Mouse (Mus musculus): ENCODE measurements around the gene Pgpep1l. TPM values are rescaled to one million over a fixed set of nuclear protein-coding genes. Genes with fewer than 3 reads are reported as not detected.

The Pgpep1l gene
- polyA plus RNA-seq, 1 experiment from 2014 or later: not detected

GRCm38 (mm10) chr7:68223356-68223808 lies 40.7 kb downstream of the Pgpep1l start:
- Histone ChIP-seq H3K36me3 (peaks cover 76% of the 10 kb centered on the region), H3K9me3 (no peaks in the 10 kb centered on the region), H3K27ac (peak overlapping the region; percentile 87), H3K27me3 (no peaks in the 10 kb centered on the region), H3K4me2 (no peak overlapping the region), H3K4me1 (replicated peaks) (peaks cover 22% of the 10 kb centered on the region), H3K9ac (peak overlapping the region; percentile 49; the same call in 1 of the 2 replicates), H3K4me3 (no peak overlapping the region)
- ATAC-seq (ENCODE audit: low FRiP score): peak; percentile 68
- 52% methylated on average over 13 of the region's 13 CpGs for WGBS

- H3K9me3 ChIP-seq: no peaks in the 10 kb centered on the region
- 76% methylated on average over 9 of the region's 9 CpGs for WGBS
- H3K4me1 ChIP-seq (replicated peaks): peaks cover 19% of the 10 kb centered on the region
- ATAC-seq (ENCODE audit: low FRiP score): no peak
- H3K4me2 ChIP-seq: no peak overlapping the region
- no peak overlapping the region for H3K4me3 ChIP-seq
- H3K9ac ChIP-seq: no peak overlapping the region
- H3K36me3 ChIP-seq: peaks cover 86% of the 10 kb centered on the region
- no peaks in the 10 kb centered on the region for H3K27me3 ChIP-seq
- H3K27ac ChIP-seq: 0 out of 2 replicates have a peak overlapping the region, but pooled peaks have one; percentile 31
Measured at GRCm38 (mm10) chr7:68221677-68222230, 42.3 kb downstream of the Pgpep1l start.

GRCm38 (mm10) chr7:68218879-68219278 lies 45.2 kb downstream of the Pgpep1l start:
- no peak for ATAC-seq (ENCODE audit: low FRiP score)
- H3K27ac ChIP-seq: no peak overlapping the region
- no peaks in the 10 kb centered on the region for H3K9me3 ChIP-seq
- H3K9ac ChIP-seq: no peak overlapping the region
- no peak overlapping the region for H3K4me3 ChIP-seq
- H3K4me2 ChIP-seq: no peak overlapping the region
- H3K4me1 ChIP-seq (replicated peaks): peaks cover 15% of the 10 kb centered on the region
- peaks cover 87% of the 10 kb centered on the region for H3K36me3 ChIP-seq
- no peaks in the 10 kb centered on the region for H3K27me3 ChIP-seq
- 95% methylated on average over 11 of the region's 11 CpGs for WGBS

- Histone ChIP-seq H3K4me3 (no peak overlapping the region), H3K27me3 (no peaks in the 10 kb centered on the region), H3K9ac (no peak overlapping the region), H3K36me3 (peaks cover 91% of the 10 kb centered on the region), H3K9me3 (no peaks in the 10 kb centered on the region), H3K4me1 (replicated peaks) (no peaks in the 10 kb centered on the region), H3K27ac (no peak overlapping the region), H3K4me2 (no peak overlapping the region)
- WGBS: 94% methylated on average over 18 of the region's 18 CpGs
- no peak for ATAC-seq (ENCODE audit: low FRiP score)
Measured at GRCm38 (mm10) chr7:68215522-68216070, 48.4 kb downstream of the Pgpep1l start.

GRCm38 (mm10) chr7:68213842-68214241 lies 50.2 kb downstream of the Pgpep1l start:
- Histone ChIP-seq H3K27me3 (no peaks in the 10 kb centered on the region), H3K27ac (no peak overlapping the region), H3K4me3 (no peak overlapping the region), H3K9me3 (no peaks in the 10 kb centered on the region), H3K4me1 (replicated peaks) (no peaks in the 10 kb centered on the region), H3K9ac (no peak overlapping the region), H3K4me2 (no peak overlapping the region), H3K36me3 (peaks cover 91% of the 10 kb centered on the region)
- 88% methylated on average over 5 of the region's 5 CpGs for whole genome bisulfite sequencing
- ATAC-seq (ENCODE audit: low FRiP score): no peak

- H3K27me3 ChIP-seq: no peaks in the 10 kb centered on the region
- no peak overlapping the region for H3K4me3 ChIP-seq
- WGBS: 95% methylated on average over 7 of the region's 7 CpGs
- H3K4me2 ChIP-seq: no peak overlapping the region
- peaks cover 91% of the 10 kb centered on the region for H3K36me3 ChIP-seq
- no peak overlapping the region for H3K27ac ChIP-seq
- H3K9me3 ChIP-seq: no peaks in the 10 kb centered on the region
- H3K9ac ChIP-seq: no peak overlapping the region
- ATAC-seq (ENCODE audit: low FRiP score): no peak
- H3K4me1 ChIP-seq (replicated peaks): no peaks in the 10 kb centered on the region
Measured at GRCm38 (mm10) chr7:68211883-68212282, 52.1 kb downstream of the Pgpep1l start.

GRCm38 (mm10) chr7:68210417-68210816 lies 53.6 kb downstream of the Pgpep1l start:
- Histone ChIP-seq H3K4me2 (no peak overlapping the region), H3K27me3 (no peaks in the 10 kb centered on the region), H3K4me1 (replicated peaks) (no peaks in the 10 kb centered on the region), H3K27ac (no peak overlapping the region), H3K4me3 (no peak overlapping the region), H3K9me3 (no peaks in the 10 kb centered on the region), H3K9ac (no peak overlapping the region), H3K36me3 (peaks cover 90% of the 10 kb centered on the region)
- WGBS: 64% methylated on average over 4 of the region's 4 CpGs
- no peak for ATAC-seq (ENCODE audit: low FRiP score)

GRCm38 (mm10) chr7:68209039-68209438 lies 55.0 kb downstream of the Pgpep1l start:
- Histone ChIP-seq H3K9me3 (no peaks in the 10 kb centered on the region), H3K9ac (no peak overlapping the region), H3K4me3 (no peak overlapping the region), H3K4me1 (replicated peaks) (no peaks in the 10 kb centered on the region), H3K36me3 (peaks cover 90% of the 10 kb centered on the region), H3K4me2 (no peak overlapping the region), H3K27ac (no peak overlapping the region), H3K27me3 (no peaks in the 10 kb centered on the region)
- 93% methylated on average over 6 of the region's 6 CpGs for WGBS
- no peak for ATAC-seq (ENCODE audit: low FRiP score)

GRCm38 (mm10) chr7:68205776-68206427 lies 58.1 kb downstream of the Pgpep1l start:
- 91% methylated on average over 8 of the region's 8 CpGs for WGBS
- no peaks in the 10 kb centered on the region for H3K4me1 ChIP-seq (replicated peaks)

GRCm38 (mm10) chr7:68199609-68200008 lies 64.4 kb downstream of the Pgpep1l start:
- Histone ChIP-seq H3K27ac (no peak overlapping the region), H3K4me1 (replicated peaks) (no peaks in the 10 kb centered on the region; the same call in 1 of the 2 replicates), H3K9me3 (no peaks in the 10 kb centered on the region), H3K36me3 (peaks cover 88% of the 10 kb centered on the region), H3K27me3 (no peaks in the 10 kb centered on the region), H3K9ac (no peak overlapping the region), H3K4me2 (no peak overlapping the region), H3K4me3 (no peak overlapping the region)
- no peak for ATAC-seq (ENCODE audit: low FRiP score)
- WGBS: 94% methylated on average over 7 of the region's 7 CpGs

More at GRCm38 (mm10) chr7:68205776-68206427, 58.1 kb downstream of the Pgpep1l start:
- H3K36me3 ChIP-seq: peaks cover 90% of the 10 kb centered on the region
- no peak overlapping the region for H3K9ac ChIP-seq
- no peak overlapping the region for H3K27ac ChIP-seq
- H3K4me2 ChIP-seq: no peak overlapping the region
- no peak for ATAC-seq (ENCODE audit: low FRiP score)
- H3K9me3 ChIP-seq: no peaks in the 10 kb centered on the region
- H3K4me3 ChIP-seq: no peak overlapping the region
- H3K27me3 ChIP-seq: no peaks in the 10 kb centered on the region

- Histone ChIP-seq H3K9ac (no peak overlapping the region), H3K27me3 (no peaks in the 10 kb centered on the region), H3K36me3 (peaks cover 89% of the 10 kb centered on the region), H3K4me2 (no peak overlapping the region), H3K4me1 (replicated peaks) (no peaks in the 10 kb centered on the region; the same call in 1 of the 2 replicates), H3K4me3 (no peak overlapping the region), H3K27ac (no peak overlapping the region), H3K9me3 (no peaks in the 10 kb centered on the region)
- ATAC-seq (ENCODE audit: low FRiP score): no peak
- 85% methylated on average over 15 of the region's 15 CpGs for WGBS
Measured at GRCm38 (mm10) chr7:68193958-68194695, 69.9 kb downstream of the Pgpep1l start.

GRCm38 (mm10) chr7:68189691-68190456 lies 74.2 kb downstream of the Pgpep1l start:
- no peak overlapping the region for H3K27ac ChIP-seq
- WGBS: 95% methylated on average over 13 of the region's 13 CpGs
- H3K9me3 ChIP-seq: no peaks in the 10 kb centered on the region
- ATAC-seq (ENCODE audit: low FRiP score): no peak
- no peak overlapping the region for H3K4me3 ChIP-seq
- H3K4me2 ChIP-seq: no peak overlapping the region
- H3K36me3 ChIP-seq: peaks cover 85% of the 10 kb centered on the region
- H3K27me3 ChIP-seq: no peaks in the 10 kb centered on the region
- H3K9ac ChIP-seq: no peak overlapping the region
- H3K4me1 ChIP-seq (replicated peaks): no peaks in the 10 kb centered on the region

Data from hindbrain, embryonic 13.5 days (tissue).